Mouse (Mus musculus) Muller cell, postnatal 12 days (primary cell): Measurements from ENCODE around the gene Ncstn.

Experiments
- DNase-seq: peaks from one replicate; pipeline ENCODE4 v3.0.0-alpha.2; 2015; ENCODE audit errors: inconsistent ontology term

Ncstn gene

DNA sequence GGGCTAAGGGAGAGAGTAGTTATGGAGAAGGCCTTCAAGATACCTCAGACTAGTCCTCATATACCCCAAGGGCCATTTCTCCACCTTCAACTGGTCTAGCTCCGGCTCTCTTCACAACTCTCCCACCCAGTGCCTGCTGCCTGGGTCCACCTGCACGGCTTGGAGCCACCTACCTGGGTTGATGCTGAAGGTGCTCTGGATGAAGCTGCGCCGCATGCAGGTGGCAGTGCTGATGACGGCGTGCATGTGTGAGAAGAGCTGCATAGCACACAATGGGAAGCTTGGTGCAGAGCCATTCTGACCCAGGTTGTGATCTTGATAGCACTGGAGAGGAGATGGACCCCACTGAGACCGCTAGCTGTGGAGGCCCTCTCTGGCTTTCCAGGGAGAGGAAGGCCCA is 10.0 kb downstream of the Ncstn start:
- no peak for DNase-seq

DNA sequence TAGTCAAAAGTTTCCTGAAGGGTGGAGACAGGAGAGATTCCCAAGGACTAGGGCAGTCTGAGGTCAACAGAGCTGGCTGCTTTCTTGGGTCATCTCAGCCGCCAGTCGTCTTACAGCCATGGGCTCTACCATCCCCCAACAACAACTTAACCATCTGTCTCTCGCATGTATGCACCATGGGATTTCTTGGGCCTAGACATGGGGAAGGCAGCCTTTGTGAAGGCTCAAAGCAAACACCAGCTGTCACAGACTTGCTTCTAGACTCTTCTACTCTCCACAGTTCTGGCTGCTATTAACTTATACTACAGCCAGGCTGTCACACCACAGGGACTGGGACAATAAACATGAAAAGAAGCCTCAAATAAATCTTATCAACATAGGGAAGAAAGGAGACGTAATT is 11.0 kb downstream of the Ncstn start:
- no peak for DNase-seq

DNA sequence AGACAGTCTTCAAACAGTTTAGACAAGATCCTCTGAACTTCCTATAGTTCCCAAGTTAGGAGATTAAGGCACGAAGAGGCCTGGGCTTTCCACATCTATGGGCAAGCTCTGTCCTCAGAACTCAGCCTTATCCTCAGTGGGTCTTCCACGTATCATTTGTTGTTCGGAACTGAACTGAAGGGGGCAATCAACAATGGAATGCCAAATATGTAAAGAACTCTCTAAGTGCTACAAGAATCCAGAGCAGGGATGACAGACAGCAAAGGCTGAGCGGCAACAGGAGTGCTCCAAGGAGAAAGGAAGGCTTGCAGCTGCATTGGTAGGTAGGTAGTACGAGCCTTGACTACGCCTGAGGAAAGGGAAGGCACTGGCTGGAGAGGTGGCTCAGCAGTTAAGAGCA is 12.4 kb downstream of the Ncstn start:
- DNase-seq = no peak

DNA sequence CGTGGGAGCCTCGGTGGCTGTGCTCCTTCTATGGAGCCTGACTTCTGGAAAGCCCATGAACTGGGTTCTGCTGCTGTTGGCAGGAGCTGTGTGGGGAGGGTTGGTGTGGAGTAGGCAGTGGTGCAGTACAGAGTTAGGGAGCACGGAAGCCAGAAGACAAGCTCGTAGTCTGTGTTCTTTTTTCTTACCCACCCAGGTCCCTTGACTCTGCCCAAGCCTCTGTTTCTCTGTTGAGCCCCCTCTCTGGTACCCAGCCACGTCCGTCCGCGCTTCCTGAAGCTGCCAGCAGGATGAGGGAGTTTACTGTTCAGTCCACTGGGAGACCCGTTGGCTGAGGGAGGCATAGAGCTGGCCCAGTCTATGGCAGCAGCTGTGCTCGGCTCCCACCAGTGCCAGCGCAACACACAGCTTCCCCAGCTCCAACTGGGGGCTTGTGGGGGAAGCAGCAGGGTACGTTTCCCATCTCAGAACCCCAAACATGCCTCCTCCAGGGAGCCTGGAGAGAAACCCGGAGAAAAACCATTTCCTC is 17.9 kb downstream of the Ncstn start:
- no peak for DNase-seq

DNA sequence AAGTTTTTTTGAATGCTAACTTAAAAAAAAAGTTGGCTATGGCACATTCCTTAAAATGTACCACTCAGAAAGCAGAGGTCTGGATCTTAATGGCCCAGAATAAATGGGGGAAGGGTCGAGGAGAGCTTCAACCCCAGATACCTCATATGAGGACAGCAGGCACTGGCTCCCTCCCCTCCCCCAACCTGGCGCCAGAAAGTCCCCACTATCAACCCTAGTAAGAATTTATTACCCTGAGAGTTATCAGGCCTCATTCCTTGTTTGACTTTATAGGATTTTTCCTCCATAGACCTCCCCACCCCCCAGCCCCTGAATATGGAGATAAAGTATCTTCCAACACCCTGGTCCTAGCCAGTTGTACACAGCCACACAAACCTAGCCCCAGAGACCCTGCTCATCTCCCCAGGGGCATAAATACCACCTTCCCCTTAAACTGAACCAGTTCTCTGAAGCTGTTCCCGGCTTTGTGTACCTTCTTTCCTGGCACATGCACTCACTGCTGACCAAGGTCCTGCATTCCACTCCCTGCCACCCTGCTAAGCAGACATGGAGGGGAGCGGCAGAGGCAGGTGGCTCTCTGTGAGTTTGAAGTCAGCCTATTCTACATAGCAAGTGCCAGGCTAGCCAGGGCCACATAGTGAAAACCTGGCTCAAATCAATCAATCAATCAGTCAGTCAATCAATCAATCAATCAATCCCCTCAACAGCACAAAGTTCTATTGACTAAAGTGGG is 19.1 kb downstream of the Ncstn start:
- DNase-seq = no peak

DNA sequence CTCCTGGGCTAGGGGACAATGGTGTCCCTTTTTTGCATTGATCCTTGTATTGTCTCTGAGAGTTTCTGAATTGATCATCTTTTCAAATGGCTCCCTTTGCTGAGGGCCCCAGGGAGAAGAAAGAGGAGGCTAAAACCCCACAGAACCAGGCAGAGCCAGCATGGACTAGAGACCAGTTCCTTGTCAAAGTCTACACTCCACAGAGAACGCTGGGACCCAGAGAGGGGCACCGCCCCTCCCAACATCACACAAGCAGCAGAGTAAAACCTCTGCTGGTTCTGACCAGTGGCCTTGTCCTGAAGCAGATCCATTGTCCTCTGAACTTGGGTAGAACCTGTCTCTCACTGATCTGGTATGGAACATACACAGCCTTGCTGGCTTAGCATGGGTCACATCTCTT is 20.5 kb downstream of the Ncstn start:
- no peak for DNase-seq

DNA sequence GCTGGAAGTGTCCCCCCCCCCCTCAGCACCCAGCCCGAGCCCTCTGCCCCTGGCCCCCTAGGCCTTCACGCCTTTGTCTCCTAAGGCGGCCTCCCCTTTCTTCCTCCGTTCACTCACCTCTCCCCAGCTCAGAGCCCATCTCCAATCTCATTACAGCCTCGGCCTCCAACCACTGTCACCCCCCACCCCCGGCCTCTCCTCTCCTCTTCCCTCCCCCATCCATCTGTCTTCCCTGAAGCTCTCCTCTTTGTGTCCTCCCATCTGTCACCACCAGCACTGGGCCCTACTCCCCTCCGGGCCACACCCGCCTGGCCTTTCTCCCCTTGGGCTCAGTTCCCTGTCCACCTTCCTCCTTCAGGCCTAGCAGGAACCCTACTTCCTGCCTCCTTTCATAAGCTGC is 21.4 kb downstream of the Ncstn start:
- no peak for DNase-seq

DNA sequence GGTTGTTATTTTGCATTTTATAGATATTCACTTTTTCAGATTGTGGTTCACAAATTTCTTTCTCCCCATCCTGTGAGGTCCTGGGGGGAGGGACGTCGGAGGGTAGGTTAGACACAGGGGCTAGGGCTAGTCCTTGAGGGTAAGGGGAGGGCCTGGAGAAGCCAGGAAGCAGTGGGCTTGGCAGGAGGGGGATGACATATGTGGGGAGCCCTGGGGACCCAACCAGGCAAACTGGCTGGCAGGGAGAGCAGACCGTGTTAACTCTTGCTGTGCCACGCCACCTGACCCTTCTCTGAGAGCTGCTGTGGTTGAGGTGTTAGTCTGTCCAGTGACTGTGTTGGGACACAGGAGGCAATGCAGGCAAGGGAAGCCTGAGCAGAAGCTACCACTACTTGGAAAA is 21.9 kb downstream of the Ncstn start:
- no peak for DNase-seq

DNA sequence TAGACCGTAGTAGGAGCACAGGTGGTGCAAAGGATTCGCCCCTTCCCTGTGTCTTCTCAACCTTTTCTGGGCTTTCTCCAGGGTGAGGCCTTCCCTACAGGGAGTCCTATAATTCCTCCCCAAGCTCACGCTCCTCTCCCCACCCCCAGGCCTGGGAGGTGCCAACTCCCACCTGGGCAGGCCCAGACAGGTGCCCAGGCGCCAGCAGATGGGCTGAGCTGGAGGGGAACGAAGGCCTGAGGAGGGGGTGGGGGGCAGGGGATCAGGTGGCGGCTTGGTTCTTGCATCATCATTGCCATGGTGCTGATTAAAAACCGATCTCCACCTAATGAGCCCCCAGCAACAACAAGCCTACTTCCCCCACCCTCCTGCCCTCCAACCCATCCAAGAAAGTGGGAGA is 23.7 kb downstream of the Ncstn start:
- DNase-seq = no peak

DNA sequence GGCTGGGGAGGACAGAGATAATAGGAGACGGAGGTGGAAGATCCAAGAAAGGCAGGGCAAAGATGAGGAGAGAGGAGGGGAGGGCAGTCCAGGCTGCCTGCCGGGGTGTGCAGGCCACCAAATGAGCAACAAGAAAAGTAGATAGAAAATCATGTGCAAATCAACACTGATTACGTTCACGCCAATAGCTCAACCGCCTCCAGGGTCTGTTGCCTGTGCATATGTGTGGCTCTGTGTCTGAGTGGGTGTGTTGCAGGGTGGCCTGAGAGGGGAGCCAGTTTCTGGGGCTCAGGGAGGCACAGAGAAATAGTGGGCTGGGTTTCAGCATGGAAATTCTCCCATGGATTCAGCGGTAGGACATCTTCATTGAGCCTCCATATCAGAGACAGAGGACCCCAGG is 24.3 kb downstream of the Ncstn start:
- DNase-seq = no peak

DNA sequence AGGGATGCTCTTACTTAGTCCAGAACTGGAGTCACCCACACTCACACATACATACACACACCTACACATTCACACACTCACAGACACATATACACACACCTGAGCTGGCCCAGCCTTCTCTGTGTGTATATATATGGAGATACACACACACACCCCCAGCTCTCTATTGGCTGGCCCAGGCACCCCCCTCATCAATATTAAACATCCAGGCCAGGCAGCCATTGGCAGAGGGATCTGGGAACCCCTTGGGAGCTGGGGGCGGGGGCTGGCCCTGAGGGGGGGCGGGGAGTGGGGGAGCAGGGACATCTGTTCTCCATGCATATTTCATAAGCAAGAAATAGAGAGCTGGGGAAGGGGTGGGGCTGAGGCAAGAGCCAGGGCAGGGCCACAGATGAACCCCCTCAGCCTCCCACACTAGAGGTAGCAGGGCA is 25.1 kb downstream of the Ncstn start, which contains the start of gene Nhlh1:
Gene Nhlh1, minus strand, starts transcription at position 83 of the 431 bp plus-strand sequence.
- no peak for DNase-seq

DNA sequence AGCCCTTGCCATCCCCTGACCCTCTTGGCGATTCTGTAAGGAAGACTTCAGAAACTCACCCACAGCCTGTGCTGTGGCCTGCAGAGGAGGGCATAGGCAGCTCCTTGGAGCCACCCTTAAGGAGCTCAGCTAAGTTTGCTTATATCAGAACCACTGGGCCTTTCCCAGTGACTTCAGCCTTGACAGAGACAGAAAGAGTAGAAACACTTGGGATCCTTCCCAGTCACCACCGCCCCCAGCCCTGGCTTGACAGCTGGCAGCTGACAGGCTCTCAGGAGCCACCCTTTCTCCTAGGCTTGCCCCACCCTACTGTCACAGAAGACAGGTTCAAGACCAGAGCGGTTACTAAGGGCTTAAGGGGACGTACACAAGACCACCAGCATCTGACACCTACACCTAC is 26.3 kb downstream of the Ncstn start:
- DNase-seq = no peak

DNA sequence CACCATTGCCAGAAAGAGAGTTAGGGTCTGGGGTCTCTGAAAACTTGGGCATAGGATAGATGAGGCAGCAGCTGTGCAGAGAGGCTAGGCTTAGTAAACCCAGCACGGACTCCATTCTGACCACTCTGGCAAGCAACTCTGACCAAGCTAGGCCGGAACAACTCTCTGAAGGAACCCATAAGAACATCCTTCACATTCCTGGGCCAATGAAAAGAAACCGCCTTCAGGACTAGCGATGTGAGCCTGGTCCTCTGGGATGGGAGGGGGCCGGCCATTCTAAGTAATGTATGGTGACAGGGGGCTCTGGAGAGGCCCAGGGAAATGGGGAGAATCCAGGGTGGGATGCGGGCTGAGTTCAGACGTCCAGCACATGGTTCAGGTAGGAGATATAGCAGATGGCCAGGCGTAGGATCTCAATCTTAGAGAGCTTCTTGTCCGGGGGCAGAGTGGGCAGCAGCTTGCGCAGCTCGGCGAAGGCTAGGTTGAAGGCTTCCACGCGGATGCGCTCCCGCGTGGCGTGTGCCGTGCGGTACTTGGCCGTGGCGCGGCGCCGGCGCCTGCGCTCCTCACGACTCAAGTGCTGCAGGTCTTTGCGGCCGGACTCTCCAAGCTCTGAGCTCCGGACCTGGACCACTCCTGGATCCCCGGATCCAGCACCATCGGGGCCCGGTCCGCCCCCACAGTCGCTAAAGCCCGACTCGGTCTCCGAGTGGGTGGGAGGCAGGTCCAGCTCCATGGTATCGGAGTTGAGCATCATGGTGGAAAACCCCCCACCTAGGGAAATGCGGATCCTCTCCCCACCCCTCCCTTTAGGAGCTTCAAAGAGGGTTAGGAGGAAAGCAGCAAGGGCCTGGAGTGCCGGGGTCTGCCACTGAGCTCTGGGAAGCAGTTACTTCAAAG is 28.8 kb downstream of the Ncstn start:
- peak; percentile 14 for DNase-seq

DNA sequence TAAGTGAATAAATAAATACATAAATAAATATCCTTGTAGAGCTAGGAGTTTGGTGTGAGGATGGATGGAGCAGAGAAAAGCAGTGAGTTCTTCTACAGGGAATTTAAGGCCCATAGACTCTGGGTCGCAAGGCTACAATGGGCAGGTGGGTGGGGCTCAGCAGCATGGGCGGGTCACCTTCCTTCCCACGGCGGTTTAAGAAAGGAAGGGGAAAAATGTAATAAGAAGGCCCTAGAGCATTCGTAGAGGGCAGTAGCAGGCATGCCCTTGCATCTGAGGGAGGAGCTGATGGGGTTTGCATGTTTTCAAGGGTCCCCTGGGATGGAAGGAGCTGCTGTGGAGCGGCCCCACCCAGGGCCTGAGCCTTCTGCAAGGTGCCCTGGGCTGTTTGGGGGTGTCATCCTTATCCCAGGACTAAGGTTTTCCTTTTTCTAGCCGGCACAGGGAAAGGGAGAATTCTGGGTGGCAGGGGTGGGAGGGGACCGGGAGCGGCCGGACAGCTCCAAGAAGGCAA is 29.8 kb downstream of the Ncstn start:
- DNase-seq = no peak

DNA sequence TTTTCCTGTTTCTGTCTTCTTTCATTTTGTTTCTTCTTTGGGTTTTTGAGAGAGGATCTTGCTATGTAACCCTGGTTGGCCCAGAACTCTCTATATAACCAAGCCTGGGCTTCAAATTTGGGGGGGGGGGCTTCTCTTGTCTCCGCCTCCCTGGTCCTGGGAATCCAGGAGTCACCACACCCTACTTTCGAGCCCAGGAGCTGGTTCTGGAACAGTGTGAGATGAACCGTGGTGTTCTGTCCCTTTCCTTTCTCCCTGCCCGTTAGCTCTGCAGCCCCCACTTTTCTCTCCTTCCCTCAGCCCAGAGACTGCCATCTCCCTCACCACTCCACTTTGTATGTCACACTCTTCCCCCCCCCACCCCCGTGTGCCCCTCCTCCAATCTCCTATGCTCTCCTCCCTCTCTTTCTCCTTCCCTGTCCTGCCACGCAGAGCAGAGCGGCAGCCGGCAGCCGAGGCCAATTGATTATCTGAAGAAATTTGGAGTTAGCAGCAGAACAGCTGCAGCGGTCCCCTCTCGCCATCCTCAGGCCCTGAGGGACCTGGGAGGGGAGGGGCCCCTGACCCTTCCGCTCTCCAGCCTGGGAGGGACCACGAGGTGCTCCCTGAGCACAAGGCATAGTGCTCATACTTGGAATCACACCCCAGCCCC is 33.3 kb downstream of the Ncstn start:
- DNase-seq = peak; percentile 33

DNA sequence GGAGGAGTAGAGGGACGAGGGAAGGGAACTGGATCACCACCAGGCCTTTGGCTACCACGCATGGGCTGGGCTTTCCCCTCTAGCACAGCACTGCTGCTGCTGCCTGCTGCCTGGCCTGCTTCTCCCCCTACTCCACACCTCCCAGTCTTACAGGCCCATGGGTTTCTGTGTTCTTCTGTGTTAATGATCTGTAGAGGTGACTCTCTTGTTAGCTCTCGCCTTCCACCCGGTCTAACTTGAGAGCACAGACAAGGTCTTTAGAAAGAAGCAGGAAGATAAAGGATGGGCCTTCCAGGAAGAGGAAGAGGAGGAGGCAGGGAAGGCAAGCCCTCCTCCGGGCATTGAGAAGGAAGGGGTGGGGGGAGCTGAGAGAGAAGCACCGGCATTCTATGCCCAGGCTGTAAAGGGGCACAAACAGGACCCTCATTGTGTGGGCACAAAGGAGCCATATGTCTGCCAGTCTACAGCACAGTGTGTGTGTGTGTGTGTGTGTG is 34.3 kb downstream of the Ncstn start:
- DNase-seq = peak; percentile 65

DNA sequence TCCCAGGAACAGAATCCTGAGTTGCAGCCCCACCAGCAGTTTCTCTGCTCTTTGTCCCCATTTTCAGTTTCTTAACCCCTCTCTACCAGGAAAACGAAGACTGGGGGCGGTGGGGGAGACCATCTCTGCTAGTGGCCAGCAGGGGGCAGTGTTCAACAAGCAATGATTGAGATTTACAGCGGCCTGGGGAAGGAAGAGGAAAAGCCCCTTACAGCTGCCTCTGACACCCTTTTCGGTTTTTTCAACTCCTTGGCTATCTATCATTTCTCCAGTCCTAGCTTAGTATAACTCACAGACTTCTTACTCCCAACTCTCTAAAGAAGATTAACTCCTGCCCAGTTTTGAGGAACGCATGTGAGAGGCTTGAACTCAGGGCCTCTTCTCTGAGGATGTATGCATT is 35.7 kb downstream of the Ncstn start:
- peak; percentile 80 for DNase-seq

DNA sequence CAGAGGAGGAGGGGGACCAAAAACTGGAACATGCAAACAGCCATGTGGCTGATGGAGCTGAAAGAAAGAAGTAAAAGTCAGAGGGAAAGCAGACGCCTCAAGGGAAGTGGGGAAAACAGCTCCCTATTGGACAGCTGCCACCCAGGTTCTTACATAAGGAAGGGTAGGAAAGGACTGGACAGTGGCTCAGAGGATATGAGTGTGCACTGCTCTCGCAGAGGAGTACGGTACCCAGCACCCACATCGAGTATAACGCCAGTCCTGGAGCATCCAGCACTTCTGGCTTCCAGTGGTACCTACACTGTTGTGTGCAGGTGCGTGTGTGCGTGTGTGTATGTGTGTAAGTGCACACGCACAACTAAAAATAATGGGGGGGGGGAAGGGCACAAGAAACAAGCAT is 36.2 kb downstream of the Ncstn start:
- no peak for DNase-seq

DNA sequence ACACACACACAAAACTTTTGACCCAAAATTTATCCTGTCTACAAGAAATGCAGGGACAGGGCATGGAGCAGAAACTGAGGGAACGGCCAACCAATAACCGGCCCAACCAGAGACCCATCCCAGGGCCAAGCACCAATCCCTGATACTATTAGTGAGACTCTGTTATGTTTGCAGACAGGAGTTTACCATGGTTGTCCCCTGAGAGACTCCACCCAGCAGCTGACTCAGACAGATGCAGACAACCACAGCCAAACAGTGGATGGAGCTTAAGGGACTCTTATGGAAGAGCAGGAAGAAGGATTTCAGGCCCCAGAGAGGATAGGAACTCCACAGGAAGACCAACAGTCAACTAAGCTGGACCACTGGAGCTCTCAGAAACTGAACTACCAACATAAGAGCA is 52.7 kb downstream of the Ncstn start:
- DNase-seq = no peak

DNA sequence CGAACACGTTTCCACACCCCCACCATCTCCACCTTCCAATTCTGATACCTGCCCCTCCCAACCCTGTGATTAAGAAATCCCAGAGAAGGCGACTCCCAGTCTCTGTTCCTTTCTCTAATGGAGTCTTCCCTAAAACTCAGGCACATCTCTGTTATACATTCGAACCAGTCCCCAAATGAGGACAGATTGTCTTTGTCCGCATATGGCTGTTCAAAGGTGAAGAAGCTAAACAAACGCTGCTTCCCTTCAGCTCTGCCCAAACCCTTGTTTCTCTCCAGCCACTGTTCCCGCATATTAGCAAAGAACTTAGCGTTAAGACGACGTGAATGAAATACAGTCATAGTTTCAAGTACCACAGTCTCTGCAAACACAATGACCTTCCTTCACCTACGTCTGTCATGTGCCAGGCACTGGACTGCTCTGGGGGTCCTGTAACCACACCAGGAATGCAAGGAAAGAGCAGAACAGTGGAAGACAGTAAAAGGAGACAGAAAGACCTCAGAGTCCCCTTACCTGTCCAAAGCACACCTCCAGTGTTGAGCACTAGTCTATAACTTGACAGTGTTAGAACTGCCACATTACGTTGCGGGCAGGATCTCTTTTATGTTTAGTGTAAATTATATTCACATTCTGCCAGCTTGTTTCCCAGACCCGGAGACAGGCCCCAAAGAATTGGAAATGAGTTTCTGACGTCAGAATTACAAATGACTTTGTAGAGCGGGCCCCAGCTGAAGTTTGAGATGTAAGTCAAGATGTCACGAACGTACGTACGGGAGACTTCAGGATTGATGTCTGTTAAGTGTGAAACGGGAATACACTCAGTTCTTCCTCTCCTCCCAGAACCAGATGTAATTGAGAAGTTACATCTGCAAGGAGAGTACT is 54.0 kb downstream of the Ncstn start, which contains the start of gene Vangl2:
Gene Vangl2, minus strand, starts transcription at position 51 of the 882 bp plus-strand sequence.
- no peak for DNase-seq

DNA sequence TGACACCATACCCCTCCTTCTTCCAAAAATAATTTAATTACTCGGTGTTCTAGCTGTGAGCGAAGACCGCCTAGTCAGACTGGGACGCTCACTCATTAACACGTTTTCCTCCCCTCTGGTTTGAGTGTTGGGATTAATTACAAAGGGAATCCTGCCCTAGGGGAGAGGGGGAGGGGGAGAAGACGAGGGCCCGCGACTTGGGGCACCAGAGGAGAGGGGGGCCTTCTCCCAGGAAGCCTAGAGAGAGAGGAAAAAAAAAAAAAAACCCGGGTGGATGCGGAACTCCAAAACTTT is 54.8 kb downstream of the Ncstn start:
- DNase-seq = no peak
